Mouse (Mus musculus): ENCODE results near the gene Mmp10.

The Mmp10 gene

DNA sequence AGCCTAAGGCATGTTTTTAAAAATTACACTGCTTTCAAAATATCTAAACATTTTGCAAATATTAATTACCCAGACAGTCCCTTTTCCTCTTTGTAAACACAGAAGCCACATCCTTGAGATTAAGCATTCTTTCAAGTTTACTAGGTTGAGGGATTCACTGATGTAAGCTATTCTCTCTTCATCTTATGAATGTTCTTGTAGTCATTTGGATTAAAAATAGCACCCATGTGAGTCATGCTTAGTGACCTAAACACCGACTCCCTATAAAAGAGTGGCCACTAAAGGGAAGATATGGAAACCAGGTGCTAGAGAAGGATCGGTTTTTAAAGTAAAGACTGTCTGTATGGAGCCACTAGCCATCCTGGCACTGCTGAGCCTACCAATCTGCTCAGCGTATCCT is at the start of gene Mmp10:
Mmp10 (plus strand) TSS at position 302 of the 400 bp plus-strand sequence.
- DNase-seq (ENCODE audit: low spot score), result no peak

DNA sequence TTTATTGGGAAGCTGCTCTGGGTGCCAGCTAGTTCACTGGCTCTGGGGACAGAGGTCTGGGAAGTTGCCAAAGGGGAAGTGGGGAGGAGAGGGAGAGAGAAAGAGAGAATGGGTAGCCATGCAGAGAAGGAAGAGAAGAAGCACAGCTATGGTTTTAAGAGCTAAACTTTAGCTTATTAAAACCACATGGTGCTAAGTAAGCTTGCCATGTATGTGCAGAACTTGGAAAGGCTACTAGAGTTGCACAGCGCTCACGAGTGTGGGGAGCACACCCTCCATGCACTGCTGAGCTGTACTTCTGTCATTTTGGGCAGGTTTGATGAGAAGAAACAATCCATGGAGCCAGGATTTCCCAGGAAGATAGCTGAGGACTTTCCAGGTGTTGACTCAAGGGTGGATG is 48.9 kb upstream of the Mmp10 start:
- DNase-seq (ENCODE audit: low spot score), result no peak

DNA sequence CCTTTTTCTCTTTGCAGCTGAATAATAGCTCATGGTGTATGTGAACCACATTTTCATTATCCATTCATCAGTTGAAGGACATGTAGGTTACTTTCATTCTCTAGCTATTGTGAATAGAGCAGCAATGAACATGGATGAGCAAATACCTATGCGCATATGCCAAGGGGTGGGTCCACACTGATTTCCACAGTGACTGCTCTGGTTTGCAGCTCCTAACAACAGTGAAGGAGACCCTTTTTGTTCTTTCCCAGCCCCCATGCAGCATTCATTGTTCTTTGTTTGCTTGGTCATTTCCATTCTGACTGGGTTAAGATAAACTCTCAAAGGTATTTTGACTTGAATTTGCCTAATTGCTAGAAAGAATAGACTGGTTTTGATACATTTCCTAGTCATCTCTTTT is 31.9 kb upstream of the Mmp10 start:
- DNase-seq (ENCODE audit: low spot score), result no peak

DNA sequence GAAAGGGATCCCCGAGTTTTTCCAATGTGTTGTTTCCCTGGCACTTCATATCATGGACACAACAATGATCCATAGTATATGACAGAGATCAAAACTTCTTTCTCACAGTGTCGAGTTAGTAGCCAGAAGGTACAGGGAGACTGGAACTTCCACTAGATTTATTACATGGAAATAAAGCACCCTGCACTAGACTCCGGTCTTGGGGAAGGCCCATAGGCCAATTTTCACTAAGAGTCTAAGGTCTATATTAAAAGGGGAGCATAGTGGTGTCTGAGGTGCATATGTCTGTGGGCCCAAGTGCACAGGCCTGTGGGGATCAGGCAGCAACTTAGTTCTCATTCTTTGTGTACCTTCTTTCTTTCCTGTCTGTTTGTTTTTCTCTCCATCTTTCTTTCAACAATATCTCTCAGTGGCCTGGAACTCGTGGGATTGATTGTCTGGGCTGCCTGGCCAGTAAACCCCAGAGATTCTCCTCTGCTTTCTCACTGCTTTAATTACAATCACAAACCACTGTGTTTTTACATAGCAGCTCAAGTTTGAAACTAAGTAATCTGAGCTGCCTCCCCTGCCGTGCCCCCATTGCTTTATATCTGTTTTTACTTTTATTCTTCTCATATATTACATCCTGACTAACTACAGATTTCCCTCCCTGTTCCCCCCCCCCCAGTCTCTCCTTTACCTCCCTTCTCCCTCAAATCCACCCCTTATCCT is 18.3 kb upstream of the Mmp10 start:
- no peak for DNase-seq (ENCODE audit: low spot score)

DNA sequence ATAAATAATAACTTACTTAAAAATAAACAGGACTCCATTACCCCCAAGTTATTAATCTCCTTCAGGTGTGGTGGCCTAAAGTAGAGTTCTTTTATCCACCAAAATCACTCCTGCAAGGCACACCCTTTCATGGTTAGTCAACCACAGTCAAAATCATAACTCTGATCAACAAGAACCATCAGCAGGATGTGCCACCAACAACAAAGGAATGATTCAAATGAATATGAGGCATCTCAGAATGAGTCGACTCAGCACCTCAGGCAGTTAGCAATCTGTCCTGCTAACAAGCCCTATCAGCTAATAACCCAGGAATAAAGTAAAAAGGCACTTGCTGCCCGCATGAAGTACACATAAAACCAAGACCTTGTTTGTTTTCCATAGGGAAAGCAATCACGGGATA is 1.0 kb upstream of the Mmp10 start:
- no peak for DNase-seq (ENCODE audit: low spot score)

DNA sequence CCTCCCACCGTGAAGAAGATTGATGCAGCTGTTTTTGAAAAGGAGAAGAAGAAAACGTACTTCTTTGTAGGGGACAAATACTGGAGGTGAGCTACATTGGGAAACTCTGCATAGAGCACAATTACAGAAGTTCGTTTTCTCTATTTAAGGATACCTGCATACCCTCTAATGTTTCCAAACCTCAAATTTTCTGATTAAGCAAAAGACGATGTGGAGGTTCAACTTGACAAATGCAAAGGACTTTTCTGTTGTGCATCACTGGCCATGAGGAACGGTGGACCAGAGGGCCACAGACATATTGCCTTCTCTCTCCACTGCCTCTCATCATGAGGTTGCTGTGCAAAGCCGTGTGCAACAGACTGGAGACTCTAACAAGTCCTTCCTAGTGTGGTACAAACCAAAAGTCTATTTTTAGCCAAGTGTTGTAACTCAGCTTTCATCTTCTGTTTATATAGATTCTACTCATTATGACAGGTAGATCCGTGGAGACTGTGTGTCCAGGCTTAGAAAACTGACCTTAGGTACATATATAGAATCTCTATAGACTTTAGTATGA is 5.2 kb downstream of the Mmp10 start:
- DNase-seq (ENCODE audit: low spot score), result no peak

DNA sequence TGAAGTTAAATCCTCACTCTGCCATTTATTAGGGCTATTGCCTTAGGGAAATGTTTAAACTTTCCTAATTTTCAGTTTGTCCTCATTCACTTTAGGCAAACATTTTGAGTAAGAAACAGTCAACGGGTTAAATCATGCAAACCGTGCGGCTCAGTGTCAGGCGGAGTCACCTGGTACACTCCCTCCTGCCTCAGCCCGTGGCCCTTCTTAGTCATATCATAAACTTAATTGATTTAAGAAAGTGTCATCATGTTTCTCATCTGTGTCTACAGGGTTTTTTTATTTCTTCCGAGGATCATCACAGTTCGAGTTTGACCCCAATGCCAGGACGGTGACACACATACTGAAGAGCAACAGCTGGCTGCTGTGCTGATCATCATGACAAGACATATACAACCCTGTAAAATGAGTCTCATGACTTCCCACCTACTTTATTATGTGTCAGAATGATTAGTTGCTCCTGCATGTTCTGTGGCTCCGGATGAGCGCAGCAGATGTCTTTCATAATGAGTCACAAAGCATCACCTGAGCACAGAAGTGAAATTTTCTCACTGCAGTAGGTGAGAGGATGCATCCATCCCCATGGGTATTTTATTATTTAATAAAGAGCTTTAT is 7.6 kb downstream of the Mmp10 start:
- no peak for DNase-seq (ENCODE audit: low spot score)

DNA sequence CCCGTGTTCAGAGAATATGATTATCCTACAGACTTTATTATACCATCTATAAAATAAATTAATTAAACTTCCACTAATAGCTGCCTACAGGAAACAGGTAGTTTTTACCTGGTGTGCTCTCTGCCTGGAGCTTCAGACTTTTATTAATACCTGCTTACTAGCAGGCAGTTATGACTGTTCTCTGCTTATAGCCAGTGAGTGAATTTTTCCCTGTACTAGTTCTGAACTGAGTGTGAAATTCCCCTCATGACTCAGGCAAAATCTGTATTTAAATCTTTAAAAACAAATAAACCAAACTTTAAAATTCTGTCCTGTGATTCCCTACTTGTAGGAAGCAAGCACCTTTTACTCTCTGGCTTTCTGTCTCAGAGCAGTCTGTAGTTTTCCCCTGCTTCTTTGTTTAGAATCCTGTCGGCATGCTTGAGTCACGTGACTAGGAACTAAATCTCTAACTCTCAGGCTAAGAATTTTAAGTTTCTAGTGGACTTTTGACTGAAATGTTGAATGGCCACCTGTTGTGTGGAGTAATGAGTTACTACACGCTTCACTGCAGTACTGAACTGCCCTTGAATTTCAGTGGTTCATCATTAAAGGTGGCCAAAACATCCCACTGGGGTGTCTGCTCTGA is 15.9 kb downstream of the Mmp10 start:
- no peak for DNase-seq (ENCODE audit: low spot score)

DNA sequence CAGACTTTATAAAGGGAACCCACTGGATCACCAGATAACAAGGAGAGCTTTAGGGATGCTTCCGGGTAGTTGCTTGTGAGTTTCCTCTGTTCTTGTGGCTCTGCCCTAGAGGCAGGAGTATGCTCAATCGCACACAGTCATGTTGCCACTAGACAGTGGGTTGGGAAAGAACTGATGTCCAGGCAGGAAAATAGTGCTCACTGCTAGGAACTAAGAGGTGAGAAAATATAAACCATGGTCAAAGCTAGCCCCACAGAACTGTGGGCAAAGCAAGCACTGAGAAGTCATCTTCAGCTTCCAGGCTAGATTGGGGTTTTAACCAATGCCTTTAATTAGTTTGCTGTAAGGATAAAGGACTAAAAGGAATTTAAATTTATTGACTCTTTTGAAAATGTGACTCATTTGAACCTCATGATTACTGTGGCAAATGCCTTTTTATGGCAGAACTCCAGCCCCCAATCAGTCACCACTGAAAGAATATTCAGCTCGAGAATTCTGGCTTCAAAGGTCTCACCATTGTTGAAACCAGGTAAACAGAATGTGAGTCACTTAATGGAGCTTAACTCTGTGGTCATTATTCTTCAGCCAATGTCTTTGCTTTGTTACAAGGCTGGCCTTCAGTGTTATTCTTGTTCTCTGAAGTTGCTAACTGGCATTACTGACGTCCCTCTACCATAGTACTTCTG is 24.2 kb downstream of the Mmp10 start:
- no peak for DNase-seq (ENCODE audit: low spot score)

DNA sequence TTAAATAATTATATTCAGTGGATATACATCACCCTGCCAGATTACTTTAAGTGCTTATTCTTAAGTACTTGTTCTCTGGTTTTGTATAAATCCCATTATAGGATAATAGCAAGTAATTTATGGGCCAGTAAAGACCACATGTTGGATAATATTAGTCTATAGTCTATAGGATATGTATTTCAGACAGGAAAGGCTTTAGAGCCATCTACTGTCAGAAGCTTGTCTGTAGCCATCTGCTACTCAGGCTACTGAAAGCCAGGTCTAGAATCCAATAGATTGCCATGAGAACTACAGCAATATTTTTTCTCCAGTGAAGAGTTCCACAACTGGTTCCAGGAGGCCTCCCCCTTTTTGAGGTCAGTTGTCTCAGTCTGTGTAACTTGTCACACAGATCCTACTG is 40.6 kb downstream of the Mmp10 start:
- DNase-seq (ENCODE audit: low spot score), result no peak

DNA sequence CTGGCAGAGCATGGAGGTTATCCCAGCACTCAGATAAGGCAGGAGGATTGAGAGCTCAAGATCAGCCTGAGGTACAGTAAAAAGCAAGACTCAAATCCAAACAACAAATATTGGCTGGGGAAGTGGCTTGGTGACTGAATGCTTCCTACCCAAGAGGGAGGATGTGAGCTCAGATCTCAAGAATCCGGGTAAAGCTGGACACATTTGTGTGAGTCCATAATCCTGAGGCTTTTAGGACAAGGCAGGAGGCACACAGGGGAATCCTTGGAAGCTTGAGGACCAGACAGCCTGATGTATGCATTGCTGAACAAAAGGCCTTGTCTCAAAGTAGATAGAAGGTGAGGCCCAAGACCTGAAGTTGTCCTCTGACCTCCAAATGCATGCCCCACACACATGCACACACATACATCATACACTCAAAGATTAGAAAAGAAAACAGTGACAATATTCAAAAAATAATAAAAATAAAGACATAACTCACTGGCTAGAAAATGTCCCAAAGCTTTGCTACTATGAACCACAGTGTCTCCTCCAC is 42.8 kb downstream of the Mmp10 start:
- no peak for DNase-seq (ENCODE audit: low spot score)

DNA sequence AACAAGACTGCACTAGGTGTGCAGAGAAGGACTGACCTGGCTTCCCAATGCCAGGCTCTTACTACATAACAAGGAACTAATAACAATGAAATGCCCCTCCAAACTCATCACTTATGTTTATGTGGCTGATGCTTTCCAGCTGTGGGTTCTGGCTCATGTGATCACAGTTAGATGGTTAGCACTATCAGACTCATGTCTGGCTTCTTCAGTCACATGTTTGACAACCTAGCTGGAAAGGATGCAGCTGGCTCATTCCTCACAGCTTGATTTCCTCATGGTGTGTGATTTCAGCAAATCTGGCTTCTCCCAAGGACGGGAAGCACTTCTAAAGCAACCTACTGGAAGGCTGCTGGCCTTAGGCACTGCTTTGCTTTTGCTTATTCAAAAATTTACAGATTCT is 43.3 kb downstream of the Mmp10 start:
- no peak for DNase-seq (ENCODE audit: low spot score)

DNA sequence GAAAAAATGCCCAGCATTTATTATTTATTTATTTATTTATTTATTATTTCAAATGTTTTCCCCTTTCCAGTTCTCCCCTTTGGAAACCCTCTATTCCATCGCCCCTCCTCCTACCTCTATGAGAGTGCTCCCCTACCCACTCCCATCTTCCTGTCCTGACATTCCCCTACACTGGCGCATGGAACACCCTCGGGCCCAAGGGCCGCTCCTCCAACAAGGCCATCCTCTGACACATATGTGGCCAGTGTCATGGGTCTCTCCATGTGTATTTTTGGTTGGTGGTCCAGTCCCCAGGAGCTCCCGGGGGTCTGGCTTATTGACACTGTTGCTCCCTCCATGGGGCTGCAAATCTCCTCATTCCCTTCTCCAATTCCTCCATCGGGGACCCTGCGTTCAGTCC is 43.8 kb downstream of the Mmp10 start:
- no peak for DNase-seq (ENCODE audit: low spot score)

DNA sequence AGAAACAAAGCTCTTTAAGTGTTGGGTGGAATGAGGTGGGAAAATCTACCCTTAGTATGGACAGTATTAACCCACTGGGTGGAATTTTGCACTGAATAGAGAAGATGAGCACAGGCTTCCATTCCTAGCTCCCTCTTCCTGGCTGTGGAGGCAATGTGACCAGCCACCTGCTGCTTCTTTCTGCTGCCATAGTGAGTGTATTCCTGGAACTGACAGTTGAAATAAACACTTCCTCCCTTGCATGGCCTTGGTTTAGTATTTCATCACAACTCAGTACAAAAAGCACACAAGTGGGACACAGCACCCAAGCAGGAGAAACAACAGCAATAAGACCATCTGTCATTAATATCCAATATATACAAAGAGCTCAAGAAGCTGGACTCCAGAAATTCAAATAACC is 49.8 kb downstream of the Mmp10 start:
- DNase-seq (ENCODE audit: low spot score), result no peak

DNA sequence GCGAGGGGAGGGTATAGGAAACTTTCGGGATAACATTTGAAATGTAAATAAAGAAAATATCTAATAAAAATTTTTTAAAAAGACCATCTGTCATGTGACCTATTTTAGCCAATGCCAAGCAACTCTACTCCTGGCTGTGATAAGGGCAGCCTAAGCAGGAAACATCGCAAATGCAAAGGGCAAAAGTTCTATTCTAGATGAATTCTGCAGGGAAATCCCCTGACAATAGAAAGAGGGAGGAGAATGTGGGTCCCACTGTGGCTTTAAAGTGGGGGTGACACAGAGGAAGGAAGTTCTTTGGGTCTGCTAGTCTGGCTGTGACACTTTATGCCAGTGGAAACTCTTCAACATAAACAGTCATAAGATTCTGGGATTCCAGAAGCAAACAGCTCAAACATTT is 51.4 kb downstream of the Mmp10 start:
- no peak for DNase-seq (ENCODE audit: low spot score)

DNA sequence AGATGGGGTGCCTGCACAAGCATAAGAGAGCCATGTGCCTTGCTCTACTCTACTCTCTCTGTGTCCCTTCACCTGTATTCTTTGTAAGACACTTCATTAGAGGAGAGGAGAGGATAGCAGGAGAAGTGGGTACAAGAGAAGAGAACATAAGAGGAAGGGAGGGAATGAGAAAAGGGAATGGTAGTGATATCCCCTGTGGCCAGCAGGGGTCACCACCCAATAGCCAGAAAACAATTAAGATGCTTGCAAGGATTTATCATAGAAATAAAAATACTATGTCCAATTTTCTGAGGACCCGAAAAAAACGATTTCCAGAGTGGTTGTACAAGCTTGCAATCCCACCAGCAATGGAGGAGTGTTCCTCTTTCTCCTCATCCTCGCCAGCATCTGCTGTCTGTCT is 52.2 kb downstream of the Mmp10 start:
- DNase-seq (ENCODE audit: low spot score), result no peak

DNA sequence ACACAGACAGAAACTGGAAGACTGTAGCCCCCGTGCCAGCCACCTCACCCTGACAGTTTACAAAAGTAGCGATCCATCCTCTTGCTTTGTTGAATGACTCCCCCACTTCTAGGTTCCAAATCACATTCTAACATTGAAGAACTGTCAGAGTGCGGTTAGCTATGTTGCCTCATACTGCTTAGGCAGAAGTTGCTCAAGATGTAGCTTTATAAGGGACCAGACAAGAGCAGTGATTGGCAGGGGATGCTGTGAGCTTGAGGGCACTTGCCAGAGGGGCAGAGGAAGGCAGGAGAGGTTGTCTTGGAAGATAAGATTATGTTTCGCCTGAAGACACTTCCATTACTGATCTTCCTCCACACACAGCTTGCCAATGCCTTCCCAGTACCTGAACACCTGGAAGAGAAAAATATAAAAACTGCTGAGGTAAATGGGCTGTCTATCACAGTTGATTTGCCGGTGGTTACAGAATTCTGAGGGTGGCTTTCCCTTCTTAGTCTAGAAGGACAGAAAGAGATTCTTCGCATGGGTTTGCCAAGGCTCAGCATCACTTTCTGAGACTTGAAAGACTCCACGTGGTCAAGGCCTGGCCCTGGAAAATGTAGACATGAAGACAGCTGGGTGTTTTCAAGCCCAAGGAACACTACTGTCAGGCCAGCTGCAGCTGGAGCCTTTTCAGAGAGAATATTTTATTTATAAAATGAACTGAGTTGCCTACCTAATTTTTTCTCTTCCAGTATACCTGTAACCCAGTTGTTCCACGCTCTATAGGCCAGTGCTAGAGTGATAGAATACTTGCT is 56.3 kb downstream of the Mmp10 start, which contains the start of gene Mmp8:
Mmp8 (plus strand) TSS at position 236 of the 797 bp plus-strand sequence.
- no peak for DNase-seq (ENCODE audit: low spot score)

Measured in c-Kit-positive CD71-positive TER-119-positive erythroid progenitor cells, embryonic 14.5 days (primary cell).